Mouse (Mus musculus): ENCODE measurements at regions not wholly inside any gene's neighbourhood (a gene's known extent, or its start where the extent isn't known, plus 50 kb on each side); places are given as distances from the start of the nearest gene placed in this dataset.
A peak's percentile ranks its signal among the peaks of the same experiment; 100 is the strongest.
"Not testable (repeated sequence)": the region's sequence is repeated elsewhere in the genome, so short reads cannot be mapped to it uniquely, and the experiment has no call there.

GRCm38 (mm10) chr4:71409867-71410266 is 347.9 kb downstream of the Gm11232 start:
- DNase-seq = no peak

GRCm38 (mm10) chr4:71390444-71390843 is 367.3 kb downstream of the Gm11232 start:
- DNase-seq = no peak

- DNase-seq = no peak
Measured at GRCm38 (mm10) chr4:71369276-71369675, 388.5 kb downstream of the Gm11232 start.

- no peak for DNase-seq
Measured at GRCm38 (mm10) chr4:71363761-71364160, 394.0 kb downstream of the Gm11232 start.

- DNase-seq = no peak
Measured at GRCm38 (mm10) chr4:71357626-71358025, 400.1 kb downstream of the Gm11232 start.

- DNase-seq = no peak
Measured at GRCm38 (mm10) chr4:71356714-71357113, 401.1 kb downstream of the Gm11232 start.

- DNase-seq = no peak
Measured at GRCm38 (mm10) chr4:71356310-71356709, 401.5 kb downstream of the Gm11232 start.

GRCm38 (mm10) chr4:71351880-71352279 is 405.9 kb downstream of the Gm11232 start:
- DNase-seq = no peak

- DNase-seq = no peak
Measured at GRCm38 (mm10) chr4:71343068-71343467, 414.7 kb downstream of the Gm11232 start.

GRCm38 (mm10) chr4:71338582-71338981 is 419.2 kb downstream of the Gm11232 start:
- DNase-seq = no peak

GRCm38 (mm10) chr4:71332672-71333071 is 425.1 kb downstream of the Gm11232 start:
- DNase-seq = no peak

- no peak for DNase-seq
Measured at GRCm38 (mm10) chr4:71332018-71332417, 425.7 kb downstream of the Gm11232 start.

- no peak for DNase-seq
Measured at GRCm38 (mm10) chr4:71316605-71317004, 441.2 kb downstream of the Gm11232 start.

GRCm38 (mm10) chr4:71307176-71307612 is 450.6 kb downstream of the Gm11232 start:
- DNase-seq = no peak

GRCm38 (mm10) chr4:71306690-71307089 is 451.1 kb downstream of the Gm11232 start:
- DNase-seq = no peak

- DNase-seq = not testable (repeated sequence)
Measured at GRCm38 (mm10) chr4:71295716-71296115, 462.0 kb downstream of the Gm11232 start.

- no peak for DNase-seq
Measured at GRCm38 (mm10) chr4:71291741-71292149, 466.0 kb downstream of the Gm11232 start.

- peak; percentile 12 for DNase-seq
Measured at GRCm38 (mm10) chr4:71291111-71291740, 466.5 kb downstream of the Gm11232 start.

GRCm38 (mm10) chr4:71283147-71283546 is 474.6 kb downstream of the Gm11232 start:
- no peak for DNase-seq

GRCm38 (mm10) chr4:71279710-71280109 is 478.1 kb downstream of the Gm11232 start:
- DNase-seq = no peak

- DNase-seq = no peak
Measured at GRCm38 (mm10) chr4:71259897-71260296, 497.9 kb downstream of the Gm11232 start.

GRCm38 (mm10) chr4:71230497-71230872 is 527.3 kb downstream of the Gm11232 start:
- no peak for DNase-seq

- DNase-seq = no peak
Measured at GRCm38 (mm10) chr4:71229796-71230496, 527.8 kb downstream of the Gm11232 start.

GRCm38 (mm10) chr4:71226653-71227052 is 531.1 kb downstream of the Gm11232 start:
- DNase-seq = no peak

GRCm38 (mm10) chr4:71218060-71218459 is 539.7 kb downstream of the Gm11232 start:
- no peak for DNase-seq
